Mouse (Mus musculus) limb, embryonic 10.5 days (tissue): ENCODE data around the gene Ring1. TPM values are rescaled to one million over a fixed set of nuclear protein-coding genes. Genes with fewer than 3 reads are reported as not detected.

Experiments used
- DNase-seq: peaks from one replicate; pipeline ENCODE4 v3.0.0-alpha.2; 2017; ENCODE audit warnings: low spot score
- H3K27ac ChIP-seq: fragments of 300-500 bp; sonication (generic); 2 replicates; pipeline ENCODE4 v1.5.1; 2016; ENCODE audit warnings: mild to moderate bottlenecking
- H3K27me3 ChIP-seq: fragments of 300-500 bp; sonication (generic); 2 replicates; pipeline ENCODE4 v1.6.1; 2016; ENCODE audit warnings: low read depth, mild to moderate bottlenecking; ENCODE audit not compliant: poor library complexity, severe bottlenecking
- H3K36me3 ChIP-seq: fragments of 300-500 bp; sonication (generic); 2 replicates; pipeline ENCODE4 v1.6.1; 2016; ENCODE audit warnings: mild to moderate bottlenecking, moderate library complexity
- H3K4me1 ChIP-seq: fragments of 300-500 bp; sonication (generic); 2 replicates; pipeline ENCODE4 v1.6.1; 2016
- H3K4me3 ChIP-seq: fragments of 300-500 bp; sonication (generic); 2 replicates; pipeline ENCODE4 v1.5.1; 2016; ENCODE audit warnings: mild to moderate bottlenecking, moderate library complexity
- H3K9me3 ChIP-seq: fragments of 300-500 bp; sonication (generic); replicated peaks from 2 replicates; pipeline ENCODE4 v1.6.1; 2016; ENCODE audit warnings: mild to moderate bottlenecking
- WGBS: fragments of 180-500 bp; shearing (Covaris S2); methylation state at CpG from one replicate; pipeline ENCODE4 v1.1.7; 2016; 5-methylcytosine and 5-hydroxymethylcytosine counted together
- polyA plus RNA-seq: library from polyadenylated mRNA; unstranded; fragments of >200 nt; fragmentation: Nextera tagmentation; extraction: Ambion mirVana; gene quantifications from 2 replicates; pipeline ENCODE4 v1.2.1, GENCODE M21; 2016

The Ring1 gene
- polyA plus RNA-seq, 1 experiment from 2014 or later = 15.0 TPM

GRCm38 (mm10) chr17:34034064-34034463, 9.6 kb upstream of the Ring1 start:
- peaks cover 69% of the 10 kb centered on the region for H3K36me3 ChIP-seq
- no peak for DNase-seq
- WGBS = 81% methylated on average over 10 of the region's 10 CpGs
- no peak overlapping the region for H3K4me3 ChIP-seq
- no peaks in the 10 kb centered on the region for H3K9me3 ChIP-seq
- H3K27ac ChIP-seq = no peak overlapping the region
- peaks cover 51% of the 10 kb centered on the region for H3K4me1 ChIP-seq
- peaks cover 22% of the 10 kb centered on the region for H3K27me3 ChIP-seq

- Histone ChIP-seq H3K36me3 (peaks cover 75% of the 10 kb centered on the region), H3K4me1 (peaks cover 51% of the 10 kb centered on the region), H3K9me3 (no peaks in the 10 kb centered on the region), H3K4me3 (peak overlapping the region; percentile 77), H3K27me3 (peaks cover 15% of the 10 kb centered on the region), H3K27ac (no peak overlapping the region)
- 95% methylated on average over 9 of the region's 9 CpGs for WGBS
- DNase-seq = no peak
Measured at GRCm38 (mm10) chr17:34033441-34033840, 9.0 kb upstream of the Ring1 start.

- H3K27me3 ChIP-seq = peaks cover 9% of the 10 kb centered on the region; the same call in 1 of the 2 replicates
- no peaks in the 10 kb centered on the region for H3K9me3 ChIP-seq
- H3K36me3 ChIP-seq = peaks cover 75% of the 10 kb centered on the region
- H3K4me1 ChIP-seq = peaks cover 51% of the 10 kb centered on the region
- peak overlapping the region; percentile 96 for H3K27ac ChIP-seq
- no peak for DNase-seq
- H3K4me3 ChIP-seq = peak overlapping the region; percentile 77
- 62% methylated on average over 9 of the region's 9 CpGs for WGBS
Measured at GRCm38 (mm10) chr17:34032806-34033205, 8.3 kb upstream of the Ring1 start.

GRCm38 (mm10) chr17:34032174-34032632, 7.7 kb upstream of the Ring1 start:
- H3K4me3 ChIP-seq = peak overlapping the region; percentile 77
- H3K27me3 ChIP-seq = peaks cover 3% of the 10 kb centered on the region; the same call in 1 of the 2 replicates
- H3K27ac ChIP-seq = peak overlapping the region; percentile 96
- no peaks in the 10 kb centered on the region for H3K9me3 ChIP-seq
- no peak for DNase-seq
- peaks cover 56% of the 10 kb centered on the region for H3K4me1 ChIP-seq
- WGBS = under 1% methylated on average over 32 of the region's 48 CpGs
- H3K36me3 ChIP-seq = peaks cover 72% of the 10 kb centered on the region

- Histone ChIP-seq H3K4me3 (peak within 1 kb of the TSS; percentile 77), H3K9me3 (no peaks in the 10 kb centered on the region), H3K27me3 (no peaks in the 10 kb centered on the region), H3K36me3 (peaks cover 66% of the 10 kb centered on the region), H3K27ac (peak within 1 kb of the TSS; percentile 96), H3K4me1 (peaks cover 62% of the 10 kb centered on the region)
- WGBS = under 1% methylated on average over 80 of the region's 88 CpGs
- peak; percentile 100 for DNase-seq
Measured at GRCm38 (mm10) chr17:34031465-34032173, 7.1 kb upstream of the Ring1 start, which contains the start of the genes Slc39a7 and Rxrb. Gene Slc39a7 (minus strand): TSS chr17:34031682. Gene Rxrb (plus strand): TSS chr17:34031812.

GRCm38 (mm10) chr17:34030861-34031326, 6.4 kb upstream of the Ring1 start:
- peak overlapping the region; percentile 96 for H3K27ac ChIP-seq
- H3K36me3 ChIP-seq = peaks cover 59% of the 10 kb centered on the region
- H3K9me3 ChIP-seq = no peaks in the 10 kb centered on the region
- peak overlapping the region; percentile 77 for H3K4me3 ChIP-seq
- H3K27me3 ChIP-seq = no peaks in the 10 kb centered on the region
- no peak for DNase-seq
- WGBS = 5% methylated on average over 20 of the region's 20 CpGs
- H3K4me1 ChIP-seq = peaks cover 69% of the 10 kb centered on the region

GRCm38 (mm10) chr17:34029890-34030595, 5.6 kb upstream of the Ring1 start:
- peaks cover 51% of the 10 kb centered on the region for H3K36me3 ChIP-seq
- WGBS = 86% methylated on average over 21 of the region's 21 CpGs
- H3K4me1 ChIP-seq = peaks cover 77% of the 10 kb centered on the region
- H3K27me3 ChIP-seq = no peaks in the 10 kb centered on the region
- peak overlapping the region; percentile 77 for H3K4me3 ChIP-seq
- no peak for DNase-seq
- H3K27ac ChIP-seq = peak overlapping the region; percentile 96
- H3K9me3 ChIP-seq = no peaks in the 10 kb centered on the region

GRCm38 (mm10) chr17:34029150-34029889, 4.8 kb upstream of the Ring1 start:
- Histone ChIP-seq H3K36me3 (peaks cover 43% of the 10 kb centered on the region), H3K27me3 (no peaks in the 10 kb centered on the region), H3K4me3 (peak overlapping the region; percentile 77), H3K9me3 (no peaks in the 10 kb centered on the region), H3K4me1 (peaks cover 84% of the 10 kb centered on the region), H3K27ac (no peak overlapping the region)
- DNase-seq = no peak
- WGBS = 92% methylated on average over 18 of the region's 18 CpGs

GRCm38 (mm10) chr17:34028501-34029149, 4.1 kb upstream of the Ring1 start:
- no peaks in the 10 kb centered on the region for H3K9me3 ChIP-seq
- H3K4me3 ChIP-seq = peak overlapping the region; percentile 77
- peaks cover 88% of the 10 kb centered on the region for H3K4me1 ChIP-seq
- H3K36me3 ChIP-seq = peaks cover 36% of the 10 kb centered on the region
- WGBS = 71% methylated on average over 17 of the region's 17 CpGs
- no peak for DNase-seq
- H3K27me3 ChIP-seq = no peaks in the 10 kb centered on the region
- H3K27ac ChIP-seq = peak overlapping the region; percentile 90

- WGBS = under 1% methylated on average over 49 of the region's 49 CpGs
- H3K27ac ChIP-seq = peak within 1 kb of the TSS; percentile 90
- peaks cover 39% of the 10 kb centered on the region for H3K36me3 ChIP-seq
- H3K4me3 ChIP-seq = peak within 1 kb of the TSS; percentile 77
- H3K4me1 ChIP-seq = peaks cover 81% of the 10 kb centered on the region
- DNase-seq = peak; percentile 96
- no peaks in the 10 kb centered on the region for H3K27me3 ChIP-seq
- no peaks in the 10 kb centered on the region for H3K9me3 ChIP-seq
Measured at GRCm38 (mm10) chr17:34027656-34028223, 3.3 kb upstream of the Ring1 start, which contains the start of gene H2-Ke6. Gene H2-Ke6 (minus strand): TSS chr17:34028060.

GRCm38 (mm10) chr17:34026917-34027655, 2.6 kb upstream of the Ring1 start:
- DNase-seq = no peak
- no peaks in the 10 kb centered on the region for H3K9me3 ChIP-seq
- 9% methylated on average over 36 of the region's 36 CpGs for WGBS
- peak overlapping the region; percentile 77 for H3K4me3 ChIP-seq
- no peaks in the 10 kb centered on the region for H3K27me3 ChIP-seq
- peaks cover 79% of the 10 kb centered on the region for H3K4me1 ChIP-seq
- H3K36me3 ChIP-seq = peaks cover 46% of the 10 kb centered on the region
- H3K27ac ChIP-seq = peak overlapping the region; percentile 90
